Mouse (Mus musculus) lung, postnatal 0 days (tissue): ENCODE measurements around the gene Herpud2. TPM values are rescaled to one million over a fixed set of nuclear protein-coding genes. Genes with fewer than 3 reads are reported as not detected.

Experiments used
- ATAC-seq: fragments of 200-750 bp; cut with Nextera tagmentation; 2 replicates; pipeline ENCODE4 v1.8.0; 2017; ENCODE audit warnings: moderate library complexity
- DNase-seq: peaks from one replicate; pipeline ENCODE4 v3.0.0-alpha.2; 2016; ENCODE audit warnings: low spot score
- H3K27ac ChIP-seq: fragments of 300-500 bp; sonication (generic); 2 replicates; pipeline ENCODE4 v1.5.1; 2014; ENCODE audit warnings: antibody characterized with exemption, mild to moderate bottlenecking, low read length, mixed read lengths
- H3K27me3 ChIP-seq: fragments of 300-500 bp; sonication (generic); replicated peaks from 2 replicates; pipeline ENCODE4 v1.6.1; 2014; ENCODE audit warnings: low read length, mixed read lengths; ENCODE audit not compliant: insufficient read depth
- H3K36me3 ChIP-seq: fragments of 300-500 bp; sonication (generic); 2 replicates; pipeline ENCODE4 v1.6.1; 2014; ENCODE audit warnings: low read length, mixed read lengths; ENCODE audit not compliant: insufficient read depth
- H3K4me1 ChIP-seq: fragments of 300-500 bp; sonication (generic); 2 replicates; pipeline ENCODE4 v1.6.1; 2014; ENCODE audit warnings: antibody characterized with exemption, low read depth, low read length, mixed read lengths; ENCODE audit not compliant: insufficient read depth
- H3K4me2 ChIP-seq: fragments of 300-500 bp; sonication (generic); replicated peaks from 2 replicates; pipeline ENCODE4 v1.6.1; 2014; ENCODE audit warnings: low read depth, mild to moderate bottlenecking, low read length, moderate library complexity, mixed read lengths
- H3K4me3 ChIP-seq: fragments of 300-500 bp; sonication (generic); 2 replicates; pipeline ENCODE4 v1.5.1; 2014; ENCODE audit warnings: low read depth, low read length
- H3K9ac ChIP-seq: fragments of 300-500 bp; sonication (generic); replicated peaks from 2 replicates; pipeline ENCODE4 v1.6.1; 2014; ENCODE audit warnings: low read depth, mild to moderate bottlenecking
- H3K9me3 ChIP-seq: fragments of 300-500 bp; sonication (generic); 2 replicates; pipeline ENCODE4 v1.6.1; 2016; ENCODE audit warnings: low read length, mixed read lengths
- CTCF ChIP-seq: IDR thresholded peaks from 2 replicates; pipeline ENCODE4 v1.5.1; 2016; ENCODE audit warnings: antibody characterized with exemption, mild to moderate bottlenecking
- EP300 ChIP-seq: IDR thresholded peaks from 2 replicates; pipeline ENCODE4 v1.6.1; 2016; ENCODE audit warnings: antibody characterized with exemption, mild to moderate bottlenecking, control low read depth
- WGBS: fragments of 180-500 bp; shearing (Covaris S2); extraction: QIAGEN DNeasy Blood & Tissue Kit; methylation state at CpG from one replicate; pipeline ENCODE4 v1.1.7; 2014; 5-methylcytosine and 5-hydroxymethylcytosine counted together
- polyA plus RNA-seq: library from polyadenylated mRNA; unstranded; fragments of >200 nt; fragmentation: Nextera tagmentation; extraction: Ambion mirVana; gene quantifications from 2 replicates; pipeline ENCODE4 v1.2.1, GENCODE M21; 2015

Herpud2 gene
- 36.2 and 39.3 TPM in 2 replicates for polyA plus RNA-seq

DNA sequence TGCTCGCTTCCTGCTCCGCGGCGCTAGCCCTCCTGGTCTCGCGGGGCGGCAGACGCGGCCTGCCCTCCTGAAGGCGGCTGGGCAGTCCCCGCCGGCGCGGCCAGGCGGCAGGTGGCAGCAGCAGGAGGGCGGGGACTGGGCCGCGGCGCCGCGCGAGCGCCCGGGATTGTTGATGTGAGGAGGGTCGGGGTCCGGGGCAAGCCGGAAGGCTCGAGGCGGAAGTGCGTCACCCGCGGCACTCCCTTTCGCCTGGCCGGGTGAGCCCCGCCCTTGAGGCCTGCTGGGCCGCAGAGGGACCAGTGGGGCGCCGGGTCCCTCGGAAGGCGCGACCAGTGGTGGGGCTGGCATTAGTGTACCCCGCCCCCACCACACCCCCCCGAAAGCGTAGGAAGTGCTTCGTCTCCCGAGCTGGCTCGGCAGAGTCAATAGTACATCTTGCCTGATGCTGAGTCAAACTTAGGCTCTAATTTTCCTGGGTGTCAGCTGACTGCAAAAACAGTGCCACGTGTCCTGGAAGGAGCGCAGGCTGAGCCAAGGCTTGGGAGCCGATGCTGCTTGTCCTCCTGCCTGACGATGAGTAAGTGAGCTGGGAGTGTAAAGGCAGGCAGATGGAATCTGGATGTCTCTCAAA lies at the start of gene Herpud2:
TSS of gene Herpud2 (minus strand) at position 210 of the 631 bp plus-strand sequence.
- DNase-seq = peak; percentile 98
- WGBS = under 1% methylated on average over 37 of the region's 51 CpGs
- no peaks in the 10 kb centered on the region for H3K9me3 ChIP-seq
- no peaks in the 10 kb centered on the region for H3K27me3 ChIP-seq
- peaks cover 4% of the 10 kb centered on the region; the same call in 1 of the 2 replicates for H3K4me1 ChIP-seq
- TF ChIP-seq EP300 (peak; percentile 72), CTCF (peak; percentile 48)
- H3K4me3 ChIP-seq = peak within 1 kb of the TSS; percentile 64
- H3K36me3 ChIP-seq = no peaks in the 10 kb centered on the region
- peak; percentile 98 for ATAC-seq
- H3K4me2 ChIP-seq = peak within 1 kb of the TSS; percentile 56
- peak within 1 kb of the TSS; percentile 92 for H3K9ac ChIP-seq
- H3K27ac ChIP-seq = peak within 1 kb of the TSS; percentile 100

DNA sequence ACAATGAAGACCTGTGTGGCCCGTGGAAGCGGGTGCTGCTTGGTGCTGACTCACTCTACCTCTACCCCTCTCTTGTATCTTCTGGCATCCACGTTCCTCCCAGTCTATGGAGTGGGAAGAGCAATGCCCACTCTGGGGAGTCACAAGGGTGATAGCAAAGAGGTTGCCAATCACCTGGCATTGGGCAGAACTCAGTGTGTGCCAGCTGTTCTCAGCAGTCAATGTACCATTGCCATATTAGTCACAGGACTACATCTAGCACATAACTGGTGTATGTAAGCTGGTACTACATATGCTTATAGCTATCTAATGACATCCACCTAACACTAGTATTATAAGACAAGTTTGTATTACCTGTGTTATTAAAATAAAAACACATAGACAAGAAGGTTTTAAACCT lies 49.4 kb upstream of the Herpud2 start:
- H3K36me3 ChIP-seq = no peaks in the 10 kb centered on the region
- DNase-seq (no peak), ATAC-seq (no peak)
- H3K9ac ChIP-seq = no peak overlapping the region
- H3K4me3 ChIP-seq = no peak overlapping the region
- no peaks in the 10 kb centered on the region for H3K4me1 ChIP-seq
- no peak overlapping the region for H3K27ac ChIP-seq
- no peak overlapping the region for H3K4me2 ChIP-seq
- H3K9me3 ChIP-seq = no peaks in the 10 kb centered on the region
- WGBS = 67% methylated on average over 3 of the region's 3 CpGs
- TF ChIP-seq EP300 = no peak
- no peak for TF ChIP-seq CTCF
- no peaks in the 10 kb centered on the region for H3K27me3 ChIP-seq

DNA sequence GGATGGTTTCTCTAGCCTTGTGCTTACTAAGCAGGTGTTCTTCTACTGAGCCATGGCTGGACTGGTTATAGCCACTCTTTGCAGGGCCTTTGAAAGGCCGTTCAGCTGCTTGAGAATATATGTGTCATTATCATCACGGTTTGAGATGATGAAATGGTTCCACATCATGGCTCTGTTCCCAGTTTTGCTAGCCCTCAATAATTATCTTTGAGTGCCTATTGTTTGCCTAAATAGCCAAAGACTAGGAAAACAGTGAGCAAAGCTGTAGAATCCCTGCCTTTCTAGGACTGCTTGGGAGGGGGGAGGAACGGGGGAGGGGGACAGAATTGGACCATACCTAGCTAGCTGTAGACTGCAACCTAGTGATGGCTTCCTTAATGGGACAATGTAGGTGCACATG lies 48.5 kb upstream of the Herpud2 start:
- Histone ChIP-seq H3K9ac (no peak overlapping the region), H3K9me3 (no peaks in the 10 kb centered on the region), H3K27me3 (no peaks in the 10 kb centered on the region), H3K36me3 (no peaks in the 10 kb centered on the region), H3K4me1 (no peaks in the 10 kb centered on the region), H3K4me2 (no peak overlapping the region), H3K27ac (no peak overlapping the region), H3K4me3 (no peak overlapping the region)
- TF ChIP-seq EP300 (no peak), CTCF (no peak)
- DNase-seq (no peak), ATAC-seq (no peak)
- 43% methylated on average over 3 of the region's 3 CpGs for WGBS

DNA sequence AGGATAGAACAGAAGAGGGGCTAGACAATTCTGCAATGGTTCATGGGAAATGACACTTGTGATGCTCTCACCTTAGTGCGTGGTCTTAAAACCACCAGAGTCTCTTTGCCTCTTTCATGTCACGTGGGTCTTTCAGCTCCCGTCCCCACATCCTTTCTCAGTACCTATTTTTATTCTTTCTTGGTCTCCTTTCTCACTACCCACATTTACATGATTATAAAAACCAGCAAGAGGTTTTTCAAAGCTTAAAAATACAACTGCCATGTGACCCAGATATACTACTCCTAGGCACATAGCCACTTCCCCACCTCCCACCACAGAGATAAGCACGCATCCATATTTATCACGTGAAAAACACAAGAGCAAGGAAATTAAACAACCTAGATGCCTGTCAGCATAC lies 45.1 kb upstream of the Herpud2 start:
- H3K27me3 ChIP-seq = no peaks in the 10 kb centered on the region
- no peak overlapping the region for H3K4me2 ChIP-seq
- H3K27ac ChIP-seq = no peak overlapping the region
- no peaks in the 10 kb centered on the region for H3K9me3 ChIP-seq
- no peak overlapping the region for H3K9ac ChIP-seq
- DNase-seq (no peak), ATAC-seq (no peak)
- 81% methylated on average over 5 of the region's 5 CpGs for WGBS
- no peaks in the 10 kb centered on the region for H3K36me3 ChIP-seq
- H3K4me3 ChIP-seq = no peak overlapping the region
- no peak for TF ChIP-seq CTCF
- TF ChIP-seq EP300 = no peak
- H3K4me1 ChIP-seq = no peaks in the 10 kb centered on the region

DNA sequence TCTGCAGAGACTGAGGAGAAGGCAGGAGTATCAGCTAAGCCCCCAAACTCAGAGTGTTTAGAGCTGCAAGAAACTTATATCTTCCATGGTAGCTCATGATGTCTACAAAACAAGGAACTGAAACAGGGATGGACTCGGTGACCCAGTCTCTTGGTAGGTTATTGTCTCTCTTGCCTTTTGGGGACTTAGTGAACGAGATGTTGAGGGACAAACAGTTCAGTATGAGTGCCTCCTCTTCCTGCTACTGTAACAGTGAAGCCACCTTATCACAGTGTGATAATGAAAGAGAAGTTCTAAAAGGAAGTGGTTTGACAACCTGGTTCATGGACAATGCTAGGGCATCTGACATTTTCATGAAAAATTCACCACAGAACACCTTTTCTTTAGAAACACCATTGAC lies 40.0 kb upstream of the Herpud2 start:
- H3K4me2 ChIP-seq = no peak overlapping the region
- no peaks in the 10 kb centered on the region for H3K9me3 ChIP-seq
- H3K9ac ChIP-seq = no peak overlapping the region
- ATAC-seq (no peak), DNase-seq (no peak)
- H3K27me3 ChIP-seq = no peaks in the 10 kb centered on the region
- TF ChIP-seq CTCF (no peak), EP300 (no peak)
- 66% methylated on average over 2 of the region's 2 CpGs for WGBS
- H3K36me3 ChIP-seq = no peaks in the 10 kb centered on the region
- no peaks in the 10 kb centered on the region for H3K4me1 ChIP-seq
- no peak overlapping the region for H3K4me3 ChIP-seq
- H3K27ac ChIP-seq = no peak overlapping the region

DNA sequence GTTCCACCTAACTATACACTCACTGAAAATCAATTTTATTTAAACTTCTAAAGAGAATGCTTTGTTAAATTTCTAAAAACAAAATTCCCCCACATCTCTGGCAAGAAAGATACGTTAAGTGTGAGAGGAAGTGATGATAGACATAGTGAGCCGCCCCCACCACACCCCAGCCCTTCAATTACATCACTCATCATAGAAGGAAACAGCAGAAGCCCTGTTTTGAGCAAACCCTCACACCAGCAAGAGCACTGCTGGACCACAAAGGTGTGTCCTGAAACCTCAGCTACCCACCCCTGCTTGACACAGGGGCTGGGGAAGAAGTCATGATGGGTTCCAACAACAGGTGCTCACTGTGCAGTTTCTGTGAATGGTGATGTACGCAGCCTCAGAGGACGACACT lies 34.9 kb upstream of the Herpud2 start:
- no peak overlapping the region for H3K4me3 ChIP-seq
- ATAC-seq = no peak
- no peaks in the 10 kb centered on the region for H3K36me3 ChIP-seq
- H3K27ac ChIP-seq = no peak overlapping the region
- WGBS = 72% methylated on average over 4 of the region's 4 CpGs
- TF ChIP-seq EP300 (no peak), CTCF (no peak)
- no peaks in the 10 kb centered on the region for H3K4me1 ChIP-seq
- no peak overlapping the region for H3K4me2 ChIP-seq
- no peaks in the 10 kb centered on the region for H3K27me3 ChIP-seq
- H3K9ac ChIP-seq = no peak overlapping the region
- no peak for DNase-seq
- H3K9me3 ChIP-seq = no peaks in the 10 kb centered on the region

DNA sequence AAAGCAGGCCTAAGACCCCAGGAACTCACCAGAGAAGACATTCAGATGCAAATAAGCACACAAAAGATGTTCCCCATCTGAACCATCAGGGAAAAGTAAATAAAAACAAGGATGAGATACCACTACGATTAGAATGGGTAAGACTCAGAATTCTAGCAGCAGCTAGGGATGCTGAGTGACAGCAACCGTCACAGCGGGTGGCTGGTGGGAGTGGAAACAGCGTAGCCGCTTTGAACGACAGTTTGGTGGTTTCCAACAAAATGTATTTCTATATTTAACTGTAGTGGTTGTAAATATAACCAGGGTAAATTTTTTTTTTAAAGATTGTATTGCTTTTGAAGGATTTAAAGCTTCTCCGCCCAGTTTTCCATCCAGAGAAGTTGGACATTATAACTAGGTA lies 34.2 kb upstream of the Herpud2 start:
- no peak overlapping the region for H3K4me3 ChIP-seq
- ATAC-seq = no peak

More for the DNA sequence above, 34.2 kb upstream of the Herpud2 start:
- no peak for DNase-seq
- no peaks in the 10 kb centered on the region for H3K36me3 ChIP-seq
- no peaks in the 10 kb centered on the region for H3K9me3 ChIP-seq
- H3K27ac ChIP-seq = no peak overlapping the region
- H3K27me3 ChIP-seq = no peaks in the 10 kb centered on the region
- no peaks in the 10 kb centered on the region for H3K4me1 ChIP-seq
- H3K9ac ChIP-seq = no peak overlapping the region
- TF ChIP-seq EP300 (no peak), CTCF (no peak)
- no peak overlapping the region for H3K4me2 ChIP-seq
- WGBS = 64% methylated on average over 7 of the region's 7 CpGs
